Mouse (Mus musculus): ENCODE data around the gene Wwp2. TPM values are rescaled to one million over a fixed set of nuclear protein-coding genes. Genes with fewer than 3 reads are reported as not detected.

Wwp2 gene
- polyA plus RNA-seq, 1 experiment from 2014 or later: 25.2 TPM

GRCm38 (mm10) chr8:107395397-107395796, 40.8 kb upstream of the Wwp2 start:
- Histone ChIP-seq H3K27ac (replicated peaks) (no peak overlapping the region), H3K9me3 (ENCODE audit: control insufficient read depth, low read length) (no peaks in the 10 kb centered on the region), H3K4me3 (ENCODE audit: low read depth, low read length) (no peak overlapping the region), H3K9ac (ENCODE audit: low read length) (no peak overlapping the region), H3K27me3 (ENCODE audit: control insufficient read depth, insufficient read depth, low read length) (no peaks in the 10 kb centered on the region), H3K4me1 (replicated peaks; ENCODE audit: control insufficient read depth, insufficient read depth) (no peaks in the 10 kb centered on the region), H3K36me3 (ENCODE audit: control insufficient read depth, insufficient read depth, low read length) (no peaks in the 10 kb centered on the region), H3K4me2 (replicated peaks; ENCODE audit: low read depth) (no peak overlapping the region)
- TF ChIP-seq EP300 (optimal IDR thresholded peaks at IDR 0.05): no peak
- TF ChIP-seq CTCF (IDR thresholded peaks at IDR 0.05; ENCODE audit: low read depth): no peak
- ATAC-seq (ENCODE audit: low FRiP score, low TSS enrichment) (no peak), DNase-seq (ENCODE audit: low spot score) (no peak)

GRCm38 (mm10) chr8:107396106-107396670, 40.0 kb upstream of the Wwp2 start:
- no peak overlapping the region for H3K27ac ChIP-seq (replicated peaks)
- DNase-seq (ENCODE audit: low spot score) (no peak), ATAC-seq (ENCODE audit: low FRiP score, low TSS enrichment) (no peak)
- no peaks in the 10 kb centered on the region for H3K36me3 ChIP-seq (ENCODE audit: control insufficient read depth, insufficient read depth, low read length)
- H3K4me2 ChIP-seq (replicated peaks; ENCODE audit: low read depth): no peak overlapping the region
- WGBS: 86% methylated on average over 10 of the region's 10 CpGs
- no peak overlapping the region for H3K4me3 ChIP-seq (ENCODE audit: low read depth, low read length)
- H3K27me3 ChIP-seq (ENCODE audit: control insufficient read depth, insufficient read depth, low read length): no peaks in the 10 kb centered on the region
- H3K9ac ChIP-seq (ENCODE audit: low read length): no peak overlapping the region
- H3K4me1 ChIP-seq (replicated peaks; ENCODE audit: control insufficient read depth, insufficient read depth): no peaks in the 10 kb centered on the region
- no peaks in the 10 kb centered on the region for H3K9me3 ChIP-seq (ENCODE audit: control insufficient read depth, low read length)
- TF ChIP-seq EP300 (optimal IDR thresholded peaks at IDR 0.05) (no peak), CTCF (IDR thresholded peaks at IDR 0.05; ENCODE audit: low read depth) (no peak)

GRCm38 (mm10) chr8:107397665-107398064, 38.5 kb upstream of the Wwp2 start:
- no peaks in the 10 kb centered on the region for H3K4me1 ChIP-seq (replicated peaks; ENCODE audit: control insufficient read depth, insufficient read depth)
- H3K4me2 ChIP-seq (replicated peaks; ENCODE audit: low read depth): no peak overlapping the region
- ATAC-seq (ENCODE audit: low FRiP score, low TSS enrichment): peak; percentile 58
- DNase-seq (ENCODE audit: low spot score): no peak
- H3K36me3 ChIP-seq (ENCODE audit: control insufficient read depth, insufficient read depth, low read length): no peaks in the 10 kb centered on the region
- peak overlapping the region; percentile 27; the same call in 1 of the 2 replicates for H3K9ac ChIP-seq (ENCODE audit: low read length)
- no peak for TF ChIP-seq EP300 (optimal IDR thresholded peaks at IDR 0.05)
- TF ChIP-seq CTCF (IDR thresholded peaks at IDR 0.05; ENCODE audit: low read depth): no peak
- H3K9me3 ChIP-seq (ENCODE audit: control insufficient read depth, low read length): no peaks in the 10 kb centered on the region
- peak overlapping the region; percentile 77 for H3K27ac ChIP-seq (replicated peaks)
- no peak overlapping the region for H3K4me3 ChIP-seq (ENCODE audit: low read depth, low read length)
- no peaks in the 10 kb centered on the region for H3K27me3 ChIP-seq (ENCODE audit: control insufficient read depth, insufficient read depth, low read length)
- WGBS: 23% methylated on average over 12 of the region's 12 CpGs

GRCm38 (mm10) chr8:107399495-107399894, 36.7 kb upstream of the Wwp2 start:
- ATAC-seq (ENCODE audit: low FRiP score, low TSS enrichment) (no peak), DNase-seq (ENCODE audit: low spot score) (no peak)
- no peak overlapping the region for H3K4me3 ChIP-seq (ENCODE audit: low read depth, low read length)
- H3K27ac ChIP-seq (replicated peaks): no peak overlapping the region
- 39% methylated on average over 9 of the region's 9 CpGs for WGBS
- TF ChIP-seq CTCF (IDR thresholded peaks at IDR 0.05; ENCODE audit: low read depth): no peak
- TF ChIP-seq EP300 (optimal IDR thresholded peaks at IDR 0.05): no peak
- no peak overlapping the region for H3K9ac ChIP-seq (ENCODE audit: low read length)
- H3K36me3 ChIP-seq (ENCODE audit: control insufficient read depth, insufficient read depth, low read length): no peaks in the 10 kb centered on the region
- H3K4me1 ChIP-seq (replicated peaks; ENCODE audit: control insufficient read depth, insufficient read depth): no peaks in the 10 kb centered on the region
- no peaks in the 10 kb centered on the region for H3K27me3 ChIP-seq (ENCODE audit: control insufficient read depth, insufficient read depth, low read length)
- H3K9me3 ChIP-seq (ENCODE audit: control insufficient read depth, low read length): no peaks in the 10 kb centered on the region
- H3K4me2 ChIP-seq (replicated peaks; ENCODE audit: low read depth): no peak overlapping the region

- no peaks in the 10 kb centered on the region for H3K27me3 ChIP-seq (ENCODE audit: control insufficient read depth, insufficient read depth, low read length)
- H3K4me3 ChIP-seq (ENCODE audit: low read depth, low read length): peak overlapping the region; percentile 35; the same call in 1 of the 2 replicates
- WGBS: 73% methylated on average over 5 of the region's 5 CpGs
- DNase-seq (ENCODE audit: low spot score): no peak
- H3K36me3 ChIP-seq (ENCODE audit: control insufficient read depth, insufficient read depth, low read length): no peaks in the 10 kb centered on the region
- H3K4me1 ChIP-seq (replicated peaks; ENCODE audit: control insufficient read depth, insufficient read depth): no peaks in the 10 kb centered on the region
- no peak for ATAC-seq (ENCODE audit: low FRiP score, low TSS enrichment)
- TF ChIP-seq EP300 (optimal IDR thresholded peaks at IDR 0.05) (no peak), CTCF (IDR thresholded peaks at IDR 0.05; ENCODE audit: low read depth) (no peak)
- peak overlapping the region; percentile 83 for H3K27ac ChIP-seq (replicated peaks)
- peak overlapping the region; percentile 57 for H3K4me2 ChIP-seq (replicated peaks; ENCODE audit: low read depth)
- H3K9me3 ChIP-seq (ENCODE audit: control insufficient read depth, low read length): no peaks in the 10 kb centered on the region
- peak overlapping the region; percentile 23; the same call in 1 of the 2 replicates for H3K9ac ChIP-seq (ENCODE audit: low read length)
These were observed 34.3 kb upstream of the Wwp2 start for GRCm38 (mm10) chr8:107401866-107402265.

GRCm38 (mm10) chr8:107403038-107403781, 33.0 kb upstream of the Wwp2 start, which contains the start of gene Nqo1:
Nqo1 (minus strand) TSS chr8:107403206.
- no peak for TF ChIP-seq CTCF (IDR thresholded peaks at IDR 0.05; ENCODE audit: low read depth)
- peak; percentile 43 for TF ChIP-seq EP300 (optimal IDR thresholded peaks at IDR 0.05)
- DNase-seq (ENCODE audit: low spot score) (peak; percentile 86), ATAC-seq (ENCODE audit: low FRiP score, low TSS enrichment) (peak; percentile 94)
- H3K4me1 ChIP-seq (replicated peaks; ENCODE audit: control insufficient read depth, insufficient read depth): no peaks in the 10 kb centered on the region
- peak within 1 kb of the TSS; percentile 83 for H3K27ac ChIP-seq (replicated peaks)
- peak within 1 kb of the TSS; percentile 45; the same call in 1 of the 2 replicates for H3K9ac ChIP-seq (ENCODE audit: low read length)
- peak within 1 kb of the TSS; percentile 35 for H3K4me3 ChIP-seq (ENCODE audit: low read depth, low read length)
- no peaks in the 10 kb centered on the region for H3K9me3 ChIP-seq (ENCODE audit: control insufficient read depth, low read length)
- no peaks in the 10 kb centered on the region for H3K36me3 ChIP-seq (ENCODE audit: control insufficient read depth, insufficient read depth, low read length)
- WGBS: 8% methylated on average over 22 of the region's 22 CpGs
- peak within 1 kb of the TSS; percentile 57 for H3K4me2 ChIP-seq (replicated peaks; ENCODE audit: low read depth)
- H3K27me3 ChIP-seq (ENCODE audit: control insufficient read depth, insufficient read depth, low read length): no peaks in the 10 kb centered on the region

All from stomach, postnatal 0 days (tissue).